Mouse (Mus musculus) common myeloid progenitor, adult 5-6 weeks (primary cell): ENCODE results near the gene Gm43064. TPM values are rescaled to one million over a fixed set of nuclear protein-coding genes. Genes with fewer than 3 reads are reported as not detected.
A peak's percentile ranks its signal among the peaks of the same experiment; 100 is the strongest.

Source experiments
- ATAC-seq: replicated peaks from 2 replicates; pipeline ENCODE4 v1.8.0; 2016; ENCODE audit warnings: low read depth, mild to moderate bottlenecking, moderate TSS enrichment, inconsistent platforms; ENCODE audit not compliant: poor library complexity, severe bottlenecking
- total RNA-seq: library from RNA; stranded (forward); fragments of 200-1000, 187-1606 nt; gene quantifications from 2 replicates; pipeline ENCODE4 v1.2.3, GENCODE M21; 2017

Gene Gm43064
- total RNA-seq, 1 experiment from 2014 or later = not detected

DNA sequence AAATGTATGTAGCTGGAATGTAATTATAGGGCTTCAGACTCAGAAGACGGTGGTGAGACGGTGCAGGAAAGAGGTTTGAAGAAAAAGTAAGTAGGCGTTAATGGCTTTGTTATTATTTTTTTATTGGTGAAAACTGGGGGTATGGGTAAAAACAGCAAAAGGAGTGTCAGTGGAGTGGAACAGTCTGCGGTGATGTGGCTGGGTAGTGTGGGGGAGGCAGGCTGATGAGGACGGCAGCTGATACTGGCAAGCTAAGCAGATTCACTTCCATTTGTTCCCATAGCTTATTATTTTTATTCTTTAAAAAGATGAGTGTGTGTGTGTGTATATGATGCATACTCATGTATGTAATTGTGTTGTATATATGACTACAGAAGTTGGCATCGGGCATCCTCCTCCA lies 42.1 kb downstream of the Gm43064 start:
- no peak for ATAC-seq

DNA sequence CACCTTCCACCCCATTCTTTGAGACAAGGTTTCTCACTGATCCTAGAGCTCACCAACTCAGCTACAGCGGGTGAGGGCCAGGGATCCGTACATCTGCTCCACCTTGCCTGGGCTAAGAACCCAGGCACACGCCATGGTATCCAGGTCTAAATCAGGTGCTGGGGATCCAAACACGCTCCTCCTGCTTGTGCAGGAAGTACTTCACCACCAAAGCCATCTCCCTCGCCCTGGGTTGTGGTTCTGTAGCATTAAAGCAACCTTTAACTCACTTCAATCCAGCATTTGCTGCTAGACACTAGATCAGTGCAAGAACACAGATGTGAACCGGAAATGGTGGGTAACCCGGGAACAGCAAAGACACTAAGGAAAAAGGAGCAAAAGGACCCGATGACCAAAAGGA lies 42.5 kb downstream of the Gm43064 start:
- ATAC-seq = no peak

DNA sequence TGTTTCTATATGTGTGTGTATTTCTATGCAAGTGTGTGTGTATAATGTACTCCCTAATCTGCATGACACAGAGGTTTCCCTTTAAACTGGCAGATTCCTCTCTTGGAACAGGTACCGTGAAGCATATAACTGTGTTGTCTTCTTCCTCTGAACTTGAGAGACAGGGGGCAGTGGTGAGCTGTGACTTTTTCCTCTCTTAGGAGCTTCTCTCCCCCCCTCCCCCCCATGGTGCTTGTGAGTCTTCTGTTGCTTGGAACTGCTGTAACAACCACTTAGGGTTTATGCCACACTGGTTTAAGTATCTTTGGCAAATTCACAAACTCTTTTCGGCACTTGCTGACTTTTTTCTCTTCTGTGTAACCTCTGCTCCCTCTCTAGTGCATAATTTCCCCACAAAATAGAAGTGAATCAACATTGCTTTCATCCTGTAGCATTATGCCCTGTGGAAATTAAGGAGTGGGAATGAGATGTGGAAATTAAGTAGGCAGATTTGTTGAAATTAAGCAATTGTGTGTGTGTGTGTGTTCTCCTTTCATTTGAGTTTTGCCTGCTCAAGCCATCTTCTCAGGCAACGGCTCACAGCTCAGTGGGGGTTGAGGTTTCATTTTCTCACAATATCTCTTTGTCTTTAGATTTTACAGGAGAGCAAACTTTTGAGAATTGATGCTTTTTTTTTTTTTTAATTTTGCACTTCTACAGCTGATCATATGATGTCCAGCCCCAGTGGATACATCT lies 43.4 kb downstream of the Gm43064 start:
- peak; percentile 87 for ATAC-seq

DNA sequence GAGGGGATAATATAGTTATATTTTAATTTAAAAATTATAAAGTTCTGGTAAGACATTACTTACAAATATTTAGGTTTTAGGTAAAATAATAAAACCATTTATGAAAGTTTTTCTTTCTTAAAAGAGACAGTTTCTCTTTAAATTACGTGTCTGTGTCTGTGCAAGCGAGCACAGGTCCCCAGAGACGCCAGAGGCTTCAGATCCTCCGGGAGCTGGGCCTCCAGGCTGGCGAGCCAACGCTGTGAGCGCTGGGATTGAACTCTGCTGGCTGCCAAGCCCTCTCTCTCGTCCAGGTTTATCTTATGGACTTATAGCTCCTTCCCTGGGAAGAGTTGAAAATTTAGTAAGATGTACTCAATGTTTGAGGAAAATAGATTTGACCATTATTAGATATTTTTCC lies 44.4 kb downstream of the Gm43064 start:
- no peak for ATAC-seq

DNA sequence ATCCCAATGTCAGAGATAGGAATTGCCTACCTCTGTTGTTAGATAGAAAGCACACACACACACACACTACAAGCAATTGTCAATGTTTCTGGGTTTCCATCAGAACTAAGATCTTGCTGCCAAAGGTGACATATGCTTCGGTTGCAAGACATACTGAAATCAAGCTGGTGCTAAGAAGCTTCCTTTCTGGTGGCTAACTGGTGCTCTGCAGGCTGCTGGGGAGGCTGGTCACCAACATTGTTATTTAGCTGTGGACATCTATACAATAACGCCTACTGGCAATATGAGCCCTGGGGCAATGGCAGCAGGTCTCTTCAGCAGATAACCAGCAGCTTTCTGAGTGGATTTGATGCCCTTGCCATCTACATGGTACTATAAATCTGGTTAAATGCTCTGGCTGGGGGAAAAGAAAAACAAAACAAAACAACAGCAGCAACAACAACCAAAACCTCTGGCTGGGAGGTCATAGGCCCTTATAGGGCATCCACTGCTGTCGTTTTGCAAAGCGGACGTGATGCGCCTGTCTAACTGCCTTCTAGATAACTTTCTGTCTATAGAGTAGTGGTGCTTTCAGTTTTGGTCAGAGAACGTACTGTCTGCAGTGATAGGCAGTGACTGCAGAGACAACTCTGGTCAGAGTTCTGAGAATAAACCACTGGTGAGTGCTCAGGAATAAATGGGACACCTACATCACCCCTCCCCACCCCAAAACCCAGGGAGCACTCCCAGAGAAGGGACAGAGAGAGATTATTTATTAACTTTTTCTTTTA lies 47.8 kb downstream of the Gm43064 start:
- ATAC-seq = no peak

DNA sequence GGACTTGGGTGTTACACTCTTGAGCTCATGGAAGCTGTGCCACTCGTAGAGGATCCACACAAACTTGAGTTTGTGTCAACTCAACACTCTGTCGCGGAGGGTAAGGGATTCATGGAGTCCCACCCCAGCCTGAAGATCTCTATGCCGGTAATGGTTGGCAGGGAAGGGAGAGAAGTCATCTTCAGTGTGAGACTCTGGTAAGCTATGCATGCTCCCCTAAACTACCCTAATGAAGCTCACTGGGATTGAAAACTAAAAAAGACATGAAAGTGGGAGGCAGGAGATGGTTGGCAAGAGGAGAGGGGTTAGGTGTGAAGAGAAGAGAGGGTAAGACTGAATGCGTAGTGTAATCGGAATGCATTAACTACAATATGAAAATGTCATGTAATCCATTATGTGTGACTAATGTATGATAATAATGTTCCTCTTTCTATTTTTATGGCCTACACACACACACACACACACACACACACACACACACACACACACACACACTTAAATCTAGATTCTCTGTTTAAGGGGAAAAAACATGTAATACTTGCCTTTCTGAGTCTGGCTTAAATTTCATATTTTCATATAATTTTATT lies 48.7 kb downstream of the Gm43064 start:
- no peak for ATAC-seq

DNA sequence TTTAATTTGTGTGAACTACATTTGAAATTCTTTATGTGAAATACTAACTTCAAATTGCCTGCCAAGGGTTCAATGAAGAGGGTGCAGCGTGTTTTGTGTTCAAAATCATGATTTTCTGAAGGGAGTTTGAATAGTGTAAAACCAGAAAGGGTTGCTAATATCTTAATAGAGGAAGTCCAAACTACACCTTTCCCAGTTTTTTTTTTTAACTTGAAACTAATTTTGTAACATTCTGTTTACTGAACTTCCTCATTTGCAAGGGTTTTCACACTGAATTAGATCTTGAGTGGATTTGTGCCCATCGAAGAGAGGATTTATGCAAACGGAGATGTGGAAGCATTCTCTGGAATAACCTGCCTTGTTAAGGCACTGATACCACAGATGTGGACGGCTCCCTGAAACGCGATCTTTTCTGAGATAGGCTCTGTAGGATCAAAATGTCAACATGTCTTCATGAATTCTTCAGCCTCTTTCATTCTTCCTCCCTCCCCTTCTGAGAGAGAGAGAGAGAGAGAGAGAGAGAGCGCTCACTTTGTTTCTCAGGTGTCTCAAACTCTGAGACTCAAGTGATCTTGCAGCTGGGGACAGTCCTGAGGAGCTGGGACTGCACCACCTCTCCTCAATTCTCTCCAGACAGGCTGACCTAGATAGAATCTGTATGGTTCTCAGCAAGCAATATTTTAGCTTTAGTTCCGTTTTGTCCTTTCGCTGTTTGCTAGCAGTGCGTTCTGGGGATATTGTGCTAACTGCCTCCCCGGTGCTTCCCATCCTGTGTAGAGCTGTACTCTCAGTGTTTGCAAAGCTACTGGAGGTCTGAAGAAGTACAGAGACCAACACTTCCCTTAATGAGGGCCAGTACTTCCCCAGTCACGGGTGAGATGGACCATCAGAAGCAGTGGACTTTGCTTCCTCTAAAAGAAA lies 49.8 kb downstream of the Gm43064 start, which contains the start of gene Ptpn22:
Ptpn22 (plus strand) TSS at position 915 of the 921 bp plus-strand sequence.
- ATAC-seq = peak; percentile 46

DNA sequence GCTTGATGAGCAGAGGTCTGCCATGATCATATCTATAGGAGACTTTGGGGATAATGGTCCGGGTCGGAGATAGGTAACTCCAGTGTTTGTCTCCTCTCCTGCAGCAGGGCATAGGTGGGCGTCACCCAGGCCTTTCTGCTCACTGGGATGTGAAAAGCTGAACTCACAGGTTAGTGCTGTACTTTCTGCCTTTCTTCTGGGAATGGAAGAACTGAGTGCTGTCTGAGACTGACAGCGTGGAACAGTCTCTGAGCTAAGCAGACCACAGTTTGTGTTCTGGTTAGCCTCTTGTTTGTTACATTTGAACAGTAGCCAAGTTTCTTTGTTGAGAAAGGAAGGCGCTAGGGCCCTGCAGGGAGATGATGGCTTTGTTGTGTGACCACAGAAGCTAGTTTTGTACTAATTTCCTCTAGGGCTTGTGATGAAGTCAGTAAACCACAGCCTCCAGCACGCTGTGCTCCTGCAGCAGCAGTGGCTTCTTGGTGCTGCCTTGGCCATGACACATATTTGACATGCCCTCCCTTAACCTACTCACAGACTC lies 50.5 kb downstream of the Gm43064 start:
- ATAC-seq = peak; percentile 86

DNA sequence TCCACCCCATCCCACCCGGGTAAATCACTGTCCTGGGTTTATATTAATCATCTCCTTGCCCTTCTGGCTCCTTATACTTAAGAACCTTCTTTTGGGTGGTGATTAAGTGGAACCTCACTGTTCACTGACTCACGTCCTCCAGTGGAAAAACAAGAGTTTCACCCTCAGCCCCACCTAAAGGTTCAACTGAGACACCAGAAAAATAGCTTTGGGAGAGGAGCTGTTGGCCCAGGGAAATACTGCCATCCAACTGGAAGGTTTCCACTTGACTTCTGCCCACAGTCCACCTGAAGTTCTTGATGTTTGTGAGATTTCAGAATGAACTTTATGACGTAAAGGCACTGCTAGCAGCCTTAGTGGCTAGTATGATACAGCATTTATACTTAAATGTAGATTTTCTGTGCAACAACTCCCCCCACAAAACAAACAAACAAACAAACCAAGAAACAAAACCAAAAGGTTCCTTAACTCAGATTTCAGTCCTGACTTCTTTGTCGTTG lies 53.4 kb downstream of the Gm43064 start:
- no peak for ATAC-seq

DNA sequence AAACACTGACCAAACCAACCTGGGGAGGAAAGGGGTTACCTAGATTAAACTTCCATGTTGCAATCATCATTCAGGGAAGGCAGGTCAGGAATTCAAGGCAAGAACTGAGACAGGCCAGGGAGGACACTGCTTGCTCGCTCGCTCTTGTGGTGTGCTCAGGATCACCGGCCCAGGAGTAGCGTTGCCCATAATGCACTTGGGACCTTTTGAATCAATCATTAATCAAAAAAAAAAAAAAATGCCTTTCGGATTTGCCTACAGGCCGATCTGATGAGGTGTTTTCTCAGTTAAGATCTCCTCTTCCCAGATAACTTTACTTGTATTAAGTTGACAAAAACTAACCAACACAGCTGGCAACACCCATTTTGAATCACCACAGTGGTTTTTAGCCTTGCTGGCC lies 54.8 kb downstream of the Gm43064 start:
- no peak for ATAC-seq

DNA sequence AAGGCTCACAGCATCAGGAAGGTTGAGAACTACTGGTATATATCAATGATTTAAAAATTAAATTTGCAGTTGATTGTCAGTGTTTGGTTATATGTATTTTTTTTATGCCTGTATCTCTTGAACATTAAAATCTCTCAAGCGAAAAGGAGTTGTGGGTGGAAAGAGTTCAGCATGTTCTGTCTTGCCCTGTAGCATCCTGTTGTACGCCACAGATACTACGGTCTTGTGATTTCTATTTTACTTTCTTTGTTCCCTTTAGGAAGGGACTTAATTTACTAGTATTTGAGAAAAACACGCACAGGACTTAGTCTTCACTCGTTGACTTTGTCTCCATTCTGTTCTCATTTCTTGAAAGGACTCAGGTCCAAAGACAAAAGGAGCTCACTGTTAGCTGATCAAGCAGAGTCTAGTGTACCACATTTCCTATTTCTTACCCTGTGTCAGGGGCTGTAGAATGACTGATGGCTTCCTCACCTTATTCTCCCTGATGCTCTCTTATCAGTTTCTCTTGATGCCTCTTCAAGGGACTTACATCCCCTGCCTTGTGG lies 58.1 kb downstream of the Gm43064 start:
- no peak for ATAC-seq

DNA sequence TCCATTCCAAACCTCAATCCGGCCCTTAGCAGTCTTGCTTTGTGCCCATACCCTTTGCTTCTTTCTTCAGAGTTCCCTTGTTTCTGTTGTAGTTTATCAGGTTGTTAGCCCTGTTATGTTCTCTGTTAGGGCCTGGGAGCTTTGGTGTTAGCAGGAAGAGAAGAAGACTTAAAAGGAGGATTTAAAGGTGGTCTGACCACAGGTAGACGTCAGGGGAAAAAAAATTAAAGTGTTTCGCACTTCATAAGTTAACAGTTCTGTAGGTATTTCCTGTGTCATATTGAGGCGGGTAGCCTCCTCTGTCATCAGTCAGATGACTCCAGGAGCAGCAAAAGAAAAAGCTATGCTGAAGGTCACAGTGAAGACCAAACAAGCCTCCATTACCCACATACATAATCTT lies 58.6 kb downstream of the Gm43064 start:
- ATAC-seq = no peak

DNA sequence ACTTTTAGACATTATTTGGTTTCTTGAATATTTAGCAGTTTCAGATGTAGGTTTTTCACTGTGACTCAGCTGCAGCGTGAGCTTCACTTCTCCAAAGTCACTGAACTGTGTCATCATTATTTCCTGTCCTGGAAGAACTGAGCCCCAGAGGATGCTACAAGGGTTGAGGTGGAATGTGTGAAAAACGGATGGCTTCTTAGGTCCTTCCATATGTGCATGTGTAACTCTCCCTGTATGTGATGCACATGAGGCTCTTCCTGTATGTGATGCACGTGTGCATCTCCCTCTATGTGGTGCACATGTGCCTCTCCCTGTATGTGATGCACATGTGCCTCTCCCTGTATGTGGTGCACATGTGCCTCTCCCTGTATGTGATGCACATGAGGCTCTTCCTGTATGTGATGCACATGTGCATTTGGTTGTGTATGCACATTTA lies 63.3 kb downstream of the Gm43064 start:
- peak; percentile 90 for ATAC-seq

DNA sequence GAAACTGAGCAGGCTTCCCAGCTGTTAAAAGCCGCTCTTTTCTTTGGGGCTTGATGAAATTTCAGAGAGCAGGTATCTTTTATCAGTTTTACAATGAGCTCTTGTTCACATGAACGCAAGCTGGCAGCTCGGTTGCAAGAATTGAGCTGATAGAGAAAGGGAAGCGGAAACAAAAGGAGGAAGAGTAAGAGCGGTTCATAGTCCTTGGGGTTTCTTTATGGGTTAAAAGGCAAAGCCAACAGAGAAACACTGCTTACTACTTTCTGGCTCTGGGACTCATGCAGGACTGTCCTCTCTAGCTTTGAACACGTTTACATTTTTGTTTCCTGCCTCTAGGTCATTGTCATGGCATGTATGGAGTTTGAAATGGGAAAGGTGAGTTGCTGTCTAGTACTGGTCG lies 65.0 kb downstream of the Gm43064 start:
- no peak for ATAC-seq

DNA sequence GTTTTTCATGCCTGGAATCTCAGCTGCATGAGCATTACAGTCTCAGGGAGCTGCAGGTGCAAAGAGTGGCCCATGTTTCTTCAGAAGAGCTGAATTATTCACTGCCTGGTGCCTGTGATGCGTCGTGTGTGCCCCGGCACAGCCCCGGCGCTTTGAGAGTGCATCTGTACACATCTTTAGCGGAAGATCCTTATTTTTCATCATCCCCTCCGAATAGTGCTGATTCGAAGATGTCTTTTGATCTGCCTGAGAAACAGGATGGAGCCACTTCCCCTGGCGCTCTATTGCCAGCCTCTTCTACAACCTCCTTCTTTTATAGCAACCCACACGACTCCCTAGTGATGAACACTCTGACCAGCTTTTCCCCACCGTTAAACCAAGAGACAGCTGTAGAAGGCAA lies 76.6 kb downstream of the Gm43064 start:
- no peak for ATAC-seq

DNA sequence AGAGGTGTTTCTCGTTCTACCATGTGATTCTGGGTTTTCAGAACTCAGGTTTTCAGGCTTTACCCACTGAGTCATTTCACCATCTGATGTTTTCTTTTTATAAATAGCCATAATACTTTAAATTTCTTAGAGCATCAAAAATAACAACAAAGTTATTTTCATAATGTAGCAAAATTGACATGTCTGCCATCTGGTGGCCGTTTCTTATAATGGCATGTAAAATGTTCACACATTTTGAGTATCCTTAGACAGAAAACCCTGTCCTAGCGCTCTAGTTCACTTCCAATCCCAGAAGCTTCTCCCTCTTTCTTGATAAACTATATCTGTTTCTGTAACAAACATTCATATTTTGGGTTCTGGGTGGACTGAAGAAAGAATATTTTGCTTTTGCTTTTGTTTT lies 78.2 kb downstream of the Gm43064 start:
- ATAC-seq = peak; percentile 62; the same call in 1 of the 2 replicates
